Mouse (Mus musculus) stomach, postnatal 0 days (tissue): ENCODE data around the gene Adgrl2. TPM values are rescaled to one million over a fixed set of nuclear protein-coding genes. Genes with fewer than 3 reads are reported as not detected.

Experiments used
- ATAC-seq: fragments of 200-750 bp; cut with Nextera tagmentation; 2 replicates; pipeline ENCODE4 v1.8.0; 2017; ENCODE audit not compliant: low FRiP score, low TSS enrichment
- DNase-seq: peaks from one replicate; pipeline ENCODE4 v3.0.0-alpha.2; 2016; ENCODE audit warnings: low spot score
- H3K27ac ChIP-seq: fragments of 300-500 bp; sonication (generic); replicated peaks from 2 replicates; pipeline ENCODE4 v1.5.1; 2014; ENCODE audit warnings: mild to moderate bottlenecking, control low read depth
- H3K27me3 ChIP-seq: fragments of 300-500 bp; sonication (generic); 2 replicates; pipeline ENCODE4 v1.6.1; 2014; ENCODE audit warnings: low read length; ENCODE audit not compliant: control insufficient read depth, insufficient read depth
- H3K36me3 ChIP-seq: fragments of 300-500 bp; sonication (generic); 2 replicates; pipeline ENCODE4 v1.6.1; 2014; ENCODE audit warnings: low read length, mixed read lengths; ENCODE audit not compliant: control insufficient read depth, insufficient read depth
- H3K4me1 ChIP-seq: fragments of 300-500 bp; sonication (generic); replicated peaks from 2 replicates; pipeline ENCODE4 v1.6.1; 2014; ENCODE audit warnings: antibody characterized with exemption; ENCODE audit not compliant: control insufficient read depth, insufficient read depth
- H3K4me2 ChIP-seq: fragments of 300-500 bp; sonication (generic); replicated peaks from 2 replicates; pipeline ENCODE4 v1.6.1; 2014; ENCODE audit warnings: low read depth, mild to moderate bottlenecking, control low read depth, moderate library complexity
- H3K4me3 ChIP-seq: fragments of 300-500 bp; sonication (generic); 2 replicates; pipeline ENCODE4 v1.5.1; 2014; ENCODE audit warnings: low read depth, low read length, control low read depth
- H3K9ac ChIP-seq: fragments of 300-500 bp; sonication (generic); 2 replicates; pipeline ENCODE4 v1.6.1; 2014; ENCODE audit warnings: mild to moderate bottlenecking, low read length, control low read depth, mixed read lengths
- H3K9me3 ChIP-seq: fragments of 300-500 bp; sonication (generic); 2 replicates; pipeline ENCODE4 v1.6.1; 2016; ENCODE audit warnings: low read length; ENCODE audit not compliant: control insufficient read depth
- CTCF ChIP-seq: IDR thresholded peaks from 2 replicates; pipeline ENCODE4 v1.5.1; 2016; ENCODE audit warnings: antibody characterized with exemption, low read depth, mild to moderate bottlenecking, moderate library complexity
- EP300 ChIP-seq: optimal IDR thresholded peaks from 2 replicates; pipeline ENCODE3; 2016; ENCODE audit warnings: antibody characterized with exemption
- WGBS: fragments of 180-500 bp; shearing (Covaris S2); extraction: QIAGEN DNeasy Blood & Tissue Kit; methylation state at CpG from one replicate; pipeline ENCODE4 v1.1.7; 2014; 5-methylcytosine and 5-hydroxymethylcytosine counted together
- polyA plus RNA-seq: library from polyadenylated mRNA; unstranded; fragments of >200 nt; fragmentation: Nextera tagmentation; extraction: Ambion mirVana; gene quantifications from 2 replicates; pipeline ENCODE4 v1.2.1, GENCODE M21; 2015

Gene Adgrl2
- polyA plus RNA-seq, 1 experiment from 2014 or later, result 34.3 TPM

- H3K4me3 ChIP-seq, result no peak overlapping the region
- no peak overlapping the region for H3K4me2 ChIP-seq
- H3K4me1 ChIP-seq, result no peaks in the 10 kb centered on the region
- ATAC-seq, result no peak
- H3K27me3 ChIP-seq, result no peaks in the 10 kb centered on the region
- peaks cover 34% of the 10 kb centered on the region for H3K36me3 ChIP-seq
- H3K9ac ChIP-seq, result no peak overlapping the region
- DNase-seq, result no peak
- TF ChIP-seq EP300 (no peak), CTCF (no peak)
- H3K27ac ChIP-seq, result no peak overlapping the region
- H3K9me3 ChIP-seq, result no peaks in the 10 kb centered on the region
- 74% methylated on average over 6 of the region's 6 CpGs for WGBS
Measured at GRCm38 (mm10) chr3:148821632-148822031, 168.7 kb downstream of the Adgrl2 start.

GRCm38 (mm10) chr3:148819323-148820046 is 170.9 kb downstream of the Adgrl2 start:
- H3K4me2 ChIP-seq, result no peak overlapping the region
- H3K4me1 ChIP-seq, result no peaks in the 10 kb centered on the region
- no peak for DNase-seq
- H3K27ac ChIP-seq, result no peak overlapping the region
- H3K9me3 ChIP-seq, result no peaks in the 10 kb centered on the region
- TF ChIP-seq CTCF (no peak), EP300 (no peak)
- no peak for ATAC-seq
- H3K9ac ChIP-seq, result no peak overlapping the region
- H3K27me3 ChIP-seq, result no peaks in the 10 kb centered on the region
- H3K4me3 ChIP-seq, result no peak overlapping the region
- 93% methylated on average over 33 of the region's 33 CpGs for WGBS
- peaks cover 34% of the 10 kb centered on the region for H3K36me3 ChIP-seq

GRCm38 (mm10) chr3:148818414-148819105 is 171.8 kb downstream of the Adgrl2 start:
- H3K9ac ChIP-seq, result no peak overlapping the region
- no peak overlapping the region for H3K27ac ChIP-seq
- ATAC-seq, result no peak
- no peak overlapping the region for H3K4me2 ChIP-seq
- TF ChIP-seq CTCF (no peak), EP300 (no peak)
- no peaks in the 10 kb centered on the region for H3K27me3 ChIP-seq
- WGBS, result 67% methylated on average over 6 of the region's 6 CpGs
- no peak overlapping the region for H3K4me3 ChIP-seq
- DNase-seq, result no peak
- no peaks in the 10 kb centered on the region for H3K9me3 ChIP-seq
- no peaks in the 10 kb centered on the region for H3K4me1 ChIP-seq
- H3K36me3 ChIP-seq, result peaks cover 30% of the 10 kb centered on the region

GRCm38 (mm10) chr3:148817491-148817890 is 172.9 kb downstream of the Adgrl2 start:
- H3K27me3 ChIP-seq, result no peaks in the 10 kb centered on the region
- no peak overlapping the region for H3K9ac ChIP-seq
- WGBS, result 97% methylated on average over 25 of the region's 25 CpGs
- TF ChIP-seq CTCF, result no peak
- H3K9me3 ChIP-seq, result no peaks in the 10 kb centered on the region
- no peak overlapping the region for H3K27ac ChIP-seq
- no peak overlapping the region for H3K4me2 ChIP-seq
- no peak for DNase-seq
- H3K36me3 ChIP-seq, result peaks cover 26% of the 10 kb centered on the region
- no peak for ATAC-seq
- H3K4me3 ChIP-seq, result no peak overlapping the region
- no peaks in the 10 kb centered on the region for H3K4me1 ChIP-seq

GRCm38 (mm10) chr3:148813121-148813520 is 177.2 kb downstream of the Adgrl2 start:
- peaks cover 12% of the 10 kb centered on the region for H3K36me3 ChIP-seq
- no peak for TF ChIP-seq EP300
- no peak for TF ChIP-seq CTCF
- no peak overlapping the region for H3K9ac ChIP-seq
- no peaks in the 10 kb centered on the region for H3K4me1 ChIP-seq
- ATAC-seq (no peak), DNase-seq (no peak)
- no peak overlapping the region for H3K4me3 ChIP-seq
- 52% methylated on average over 6 of the region's 6 CpGs for WGBS
- H3K27me3 ChIP-seq, result no peaks in the 10 kb centered on the region
- no peak overlapping the region for H3K27ac ChIP-seq
- no peak overlapping the region for H3K4me2 ChIP-seq
- H3K9me3 ChIP-seq, result no peaks in the 10 kb centered on the region

- Histone ChIP-seq H3K4me1 (no peaks in the 10 kb centered on the region), H3K27ac (no peak overlapping the region), H3K4me3 (no peak overlapping the region), H3K36me3 (peaks cover 6% of the 10 kb centered on the region; the same call in 1 of the 2 replicates), H3K9ac (no peak overlapping the region), H3K9me3 (no peaks in the 10 kb centered on the region), H3K27me3 (no peaks in the 10 kb centered on the region), H3K4me2 (no peak overlapping the region)
- WGBS, result 47% methylated on average over 1 of the region's 1 CpGs
- no peak for ATAC-seq
- no peak for DNase-seq
- TF ChIP-seq CTCF (no peak), EP300 (no peak)
Measured at GRCm38 (mm10) chr3:148812059-148812458, 178.3 kb downstream of the Adgrl2 start.
